Mouse (Mus musculus): ENCODE data around the gene Plin5. TPM values are rescaled to one million over a fixed set of nuclear protein-coding genes. Genes with fewer than 3 reads are reported as not detected.

Plin5 gene
- polyA plus RNA-seq (2015; fragmentation: Nextera tagmentation; extraction: Ambion mirVana): 5.2 and 9.7 TPM in 2 replicates

DNA sequence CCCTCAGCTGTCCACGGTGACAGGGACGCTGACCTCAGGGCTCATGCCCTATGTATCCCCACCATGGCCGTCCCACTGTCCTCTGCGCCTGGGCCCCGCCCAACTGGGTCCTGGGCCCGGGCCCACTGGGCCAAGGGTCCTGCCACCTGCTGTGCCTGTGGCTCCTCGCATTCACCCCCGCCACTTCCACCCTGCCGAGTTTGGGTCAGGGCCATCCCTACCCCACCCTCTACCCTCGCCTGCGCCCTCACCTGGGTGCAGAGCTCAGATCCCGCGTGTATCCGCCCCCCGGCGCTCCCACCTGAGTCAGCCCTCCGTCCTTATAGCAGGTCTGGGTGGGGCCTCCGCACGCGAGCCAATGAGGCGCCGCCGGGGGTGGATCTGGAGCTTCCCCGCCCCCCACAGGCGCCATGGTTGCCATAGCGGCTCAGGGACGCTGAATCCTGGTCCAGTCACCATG, at the start of gene Plin5:
Gene Plin5, minus strand, starts transcription at position 346 of the 460 bp plus-strand sequence.
- Histone ChIP-seq H3K27ac (ENCODE audit: low read length) (no peak within 1 kb of the TSS), H3K27me3 (ENCODE audit: control insufficient read depth, insufficient read depth, low read depth, low read length) (peaks cover 33% of the 10 kb centered on the region), H3K4me1 (ENCODE audit: control insufficient read depth, low read depth, low read length) (peaks cover 9% of the 10 kb centered on the region), H3K4me2 (ENCODE audit: low read depth, low read length) (peak within 1 kb of the TSS; percentile 60), H3K9me3 (replicated peaks; ENCODE audit: control insufficient read depth, low read length) (no peaks in the 10 kb centered on the region), H3K9ac (ENCODE audit: low read depth, low read length) (peak within 1 kb of the TSS; percentile 35; the same call in 1 of the 2 replicates), H3K36me3 (ENCODE audit: control insufficient read depth, insufficient read depth) (no peaks in the 10 kb centered on the region), H3K4me3 (ENCODE audit: low read depth, low read length) (peak within 1 kb of the TSS; percentile 50)
- 3% methylated on average over 27 of the region's 27 CpGs for WGBS (ENCODE audit: insufficient replicate concordance)
- ATAC-seq (ENCODE audit: low read depth): peak; percentile 72

DNA sequence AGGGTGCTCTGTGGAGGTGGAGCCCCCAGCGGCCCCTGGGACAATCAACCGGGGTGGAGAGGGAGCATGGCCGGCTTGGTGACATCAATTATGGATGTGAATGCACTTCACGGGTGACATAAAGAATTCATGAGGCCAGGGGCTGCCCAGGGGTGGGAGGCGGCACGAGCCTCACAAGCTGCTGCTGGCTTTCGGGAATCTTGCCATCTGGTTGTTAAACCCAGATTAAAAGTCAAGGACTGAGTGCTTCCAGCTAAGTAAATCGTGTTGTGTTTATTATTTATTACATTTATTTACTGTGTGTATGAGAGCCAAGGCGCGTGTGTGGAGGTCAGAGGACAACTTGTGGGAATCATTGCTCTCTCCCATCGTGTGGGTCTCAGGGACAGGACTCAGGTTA, 48.3 kb upstream of the Plin5 start:
- Histone ChIP-seq H3K9ac (ENCODE audit: low read depth, low read length) (no peak overlapping the region), H3K4me3 (ENCODE audit: low read depth, low read length) (no peak overlapping the region)
- no peak for ATAC-seq (ENCODE audit: low read depth)

DNA sequence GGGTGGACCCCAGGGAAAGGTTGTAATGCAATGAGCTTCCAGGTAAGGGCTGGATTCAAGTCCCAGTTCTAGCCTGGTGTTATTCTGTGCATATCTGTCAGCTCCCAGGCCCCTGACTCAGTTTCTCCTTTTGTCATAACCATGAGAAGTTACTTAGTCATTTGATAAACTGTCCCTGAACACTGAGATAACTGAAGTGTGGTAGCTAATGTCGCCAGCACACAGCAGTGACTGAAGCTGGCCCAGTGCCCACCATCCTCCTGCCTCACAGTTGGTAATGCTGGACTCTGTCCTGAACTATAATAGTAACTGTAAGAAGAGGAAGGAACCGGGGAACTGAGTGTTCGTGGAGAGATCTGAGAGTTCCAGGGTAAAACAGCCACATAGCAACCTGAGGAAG, 47.1 kb upstream of the Plin5 start:
- H3K9me3 ChIP-seq (replicated peaks; ENCODE audit: control insufficient read depth, low read length): no peaks in the 10 kb centered on the region
- no peaks in the 10 kb centered on the region for H3K27me3 ChIP-seq (ENCODE audit: control insufficient read depth, insufficient read depth, low read depth, low read length)
- H3K4me2 ChIP-seq (ENCODE audit: low read depth, low read length): no peak overlapping the region
- no peak overlapping the region for H3K27ac ChIP-seq (ENCODE audit: low read length)
- H3K4me3 ChIP-seq (ENCODE audit: low read depth, low read length): no peak overlapping the region
- H3K4me1 ChIP-seq (ENCODE audit: control insufficient read depth, low read depth, low read length): peaks cover 17% of the 10 kb centered on the region
- WGBS (ENCODE audit: insufficient replicate concordance): 35% methylated on average over 3 of the region's 3 CpGs
- ATAC-seq (ENCODE audit: low read depth): no peak
- H3K36me3 ChIP-seq (ENCODE audit: control insufficient read depth, insufficient read depth): no peaks in the 10 kb centered on the region
- no peak overlapping the region for H3K9ac ChIP-seq (ENCODE audit: low read depth, low read length)

More for the DNA sequence above, 48.3 kb upstream of the Plin5 start:
- Histone ChIP-seq H3K36me3 (ENCODE audit: control insufficient read depth, insufficient read depth) (no peaks in the 10 kb centered on the region), H3K4me1 (ENCODE audit: control insufficient read depth, low read depth, low read length) (peaks cover 25% of the 10 kb centered on the region), H3K27ac (ENCODE audit: low read length) (no peak overlapping the region), H3K9me3 (replicated peaks; ENCODE audit: control insufficient read depth, low read length) (no peaks in the 10 kb centered on the region), H3K4me2 (ENCODE audit: low read depth, low read length) (no peak overlapping the region), H3K27me3 (ENCODE audit: control insufficient read depth, insufficient read depth, low read depth, low read length) (no peaks in the 10 kb centered on the region)
- WGBS (ENCODE audit: insufficient replicate concordance): 63% methylated on average over 11 of the region's 11 CpGs

DNA sequence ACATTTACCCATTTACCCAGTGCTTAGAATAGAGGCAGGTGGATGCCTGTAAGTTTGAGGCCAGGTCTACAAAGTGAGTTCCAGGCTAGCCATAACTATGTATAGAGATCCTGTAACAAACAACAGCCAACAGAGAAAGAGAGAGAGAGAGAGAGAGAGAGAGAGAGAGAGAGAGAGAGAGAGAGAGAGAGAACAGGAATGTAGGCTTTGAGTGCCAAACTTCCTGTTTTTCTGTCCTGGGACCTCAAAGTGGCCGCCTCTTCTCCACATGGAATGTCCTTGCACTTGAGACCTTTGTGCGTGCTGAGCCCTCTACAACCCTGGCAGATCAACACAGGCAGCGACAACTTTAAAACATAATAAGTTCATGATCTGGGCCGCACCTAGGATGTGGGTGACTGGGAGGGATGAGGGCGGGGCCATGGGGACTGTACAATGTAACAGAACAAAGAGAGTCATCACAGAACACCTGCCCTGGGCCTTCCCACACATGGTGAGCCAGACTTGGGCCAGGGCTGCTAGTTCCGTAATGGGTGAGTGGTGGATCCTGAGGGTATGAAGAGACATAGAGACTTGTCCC, 46.2 kb upstream of the Plin5 start:
- no peak overlapping the region for H3K27ac ChIP-seq (ENCODE audit: low read length)
- no peaks in the 10 kb centered on the region for H3K9me3 ChIP-seq (replicated peaks; ENCODE audit: control insufficient read depth, low read length)
- peaks cover 17% of the 10 kb centered on the region for H3K4me1 ChIP-seq (ENCODE audit: control insufficient read depth, low read depth, low read length)
- ATAC-seq (ENCODE audit: low read depth): no peak
- H3K36me3 ChIP-seq (ENCODE audit: control insufficient read depth, insufficient read depth): no peaks in the 10 kb centered on the region
- no peak overlapping the region for H3K4me3 ChIP-seq (ENCODE audit: low read depth, low read length)
- H3K9ac ChIP-seq (ENCODE audit: low read depth, low read length): peak overlapping the region; percentile 18; the same call in 1 of the 2 replicates
- WGBS (ENCODE audit: insufficient replicate concordance): 58% methylated on average over 6 of the region's 6 CpGs
- H3K27me3 ChIP-seq (ENCODE audit: control insufficient read depth, insufficient read depth, low read depth, low read length): no peaks in the 10 kb centered on the region
- H3K4me2 ChIP-seq (ENCODE audit: low read depth, low read length): no peak overlapping the region

DNA sequence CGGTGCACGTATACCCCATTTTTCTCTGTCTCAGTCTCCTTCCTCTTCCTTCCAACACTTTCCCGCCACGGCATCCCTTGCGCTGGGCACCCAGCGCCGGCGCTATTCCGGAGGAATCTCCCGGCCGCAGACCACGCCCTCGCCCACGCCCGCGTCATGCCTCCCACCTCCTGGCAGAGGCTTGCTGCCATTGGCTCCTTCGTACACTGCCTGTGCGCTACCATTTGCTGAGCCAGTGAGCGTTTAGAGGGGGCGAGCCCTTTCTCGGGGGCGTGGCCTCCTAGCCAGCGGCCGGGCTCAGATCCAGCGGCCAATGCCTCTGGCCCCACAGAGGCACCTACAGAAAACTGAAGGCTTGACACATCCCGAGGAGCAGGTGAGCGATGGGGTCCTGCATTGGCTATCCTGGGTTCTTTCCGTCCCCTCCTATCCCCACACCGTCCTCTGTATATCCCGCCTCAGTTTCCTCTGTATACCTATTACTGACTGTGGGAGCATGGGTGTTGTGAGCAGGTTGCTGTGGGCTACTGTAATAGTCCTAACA, 44.9 kb upstream of the Plin5 start, which contains the start of gene Tnfaip8l1:
Gene Tnfaip8l1, plus strand, starts transcription at position 247 of the 544 bp plus-strand sequence.
- H3K36me3 ChIP-seq (ENCODE audit: control insufficient read depth, insufficient read depth): no peaks in the 10 kb centered on the region
- H3K27ac ChIP-seq (ENCODE audit: low read length): peak within 1 kb of the TSS; percentile 12; the same call in 1 of the 2 replicates
- H3K4me2 ChIP-seq (ENCODE audit: low read depth, low read length): peak within 1 kb of the TSS; percentile 79
- peaks cover 3% of the 10 kb centered on the region; the same call in 1 of the 2 replicates for H3K27me3 ChIP-seq (ENCODE audit: control insufficient read depth, insufficient read depth, low read depth, low read length)
- peak within 1 kb of the TSS; percentile 47 for H3K9ac ChIP-seq (ENCODE audit: low read depth, low read length)
- H3K4me1 ChIP-seq (ENCODE audit: control insufficient read depth, low read depth, low read length): peaks cover 17% of the 10 kb centered on the region
- peak; percentile 99 for ATAC-seq (ENCODE audit: low read depth)
- no peaks in the 10 kb centered on the region for H3K9me3 ChIP-seq (replicated peaks; ENCODE audit: control insufficient read depth, low read length)
- H3K4me3 ChIP-seq (ENCODE audit: low read depth, low read length): peak within 1 kb of the TSS; percentile 57
- WGBS (ENCODE audit: insufficient replicate concordance): 2% methylated on average over 30 of the region's 30 CpGs

DNA sequence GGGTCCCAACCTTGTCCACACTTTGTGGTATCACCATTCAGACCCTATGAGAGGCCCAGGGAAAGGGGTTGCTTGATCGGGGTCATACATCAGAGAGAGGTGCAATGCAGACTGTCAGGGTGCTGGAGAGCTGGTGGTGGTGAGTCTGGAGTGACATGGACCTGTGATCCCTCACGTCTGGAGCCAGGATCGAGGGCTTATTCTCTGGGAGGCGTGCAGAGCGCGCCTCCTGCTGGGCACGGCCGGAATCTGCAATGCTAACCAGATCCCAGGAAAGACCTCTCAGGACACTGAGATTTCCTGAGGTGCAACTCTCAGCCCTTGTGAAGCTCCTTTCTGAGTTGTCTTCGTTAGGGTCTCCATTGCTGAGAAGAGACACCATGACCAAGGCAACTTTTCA, 42.3 kb upstream of the Plin5 start:
- H3K4me3 ChIP-seq (ENCODE audit: low read depth, low read length): no peak overlapping the region
- H3K9ac ChIP-seq (ENCODE audit: low read depth, low read length): no peak overlapping the region
- ATAC-seq (ENCODE audit: low read depth): no peak
- no peak overlapping the region for H3K4me2 ChIP-seq (ENCODE audit: low read depth, low read length)
- peaks cover 17% of the 10 kb centered on the region for H3K4me1 ChIP-seq (ENCODE audit: control insufficient read depth, low read depth, low read length)
- no peak overlapping the region for H3K27ac ChIP-seq (ENCODE audit: low read length)
- H3K27me3 ChIP-seq (ENCODE audit: control insufficient read depth, insufficient read depth, low read depth, low read length): peaks cover 3% of the 10 kb centered on the region
- H3K9me3 ChIP-seq (replicated peaks; ENCODE audit: control insufficient read depth, low read length): no peaks in the 10 kb centered on the region
- no peaks in the 10 kb centered on the region for H3K36me3 ChIP-seq (ENCODE audit: control insufficient read depth, insufficient read depth)
- whole genome bisulfite sequencing (ENCODE audit: insufficient replicate concordance): under 1% methylated on average over 9 of the region's 9 CpGs

DNA sequence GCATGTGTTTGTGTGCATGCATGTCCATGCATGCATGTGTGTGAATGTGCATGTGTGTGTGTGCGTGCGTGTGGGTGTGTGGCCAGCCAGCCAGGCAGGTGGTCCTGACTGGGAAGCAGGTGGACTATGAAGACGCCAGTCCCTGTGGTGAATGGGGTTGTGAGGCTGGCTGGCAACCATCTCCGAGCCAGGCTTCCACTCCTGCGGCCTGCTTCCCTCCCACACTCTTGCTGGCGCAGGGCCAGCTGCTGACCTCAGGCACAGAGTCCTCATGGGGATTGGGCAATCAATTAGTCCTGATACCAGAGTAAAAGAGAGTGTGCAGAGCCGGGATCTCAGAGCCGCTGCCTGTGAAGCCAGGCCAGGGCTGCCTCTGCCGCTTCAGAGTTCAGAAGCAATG, 36.2 kb upstream of the Plin5 start:
- Histone ChIP-seq H3K4me2 (ENCODE audit: low read depth, low read length) (no peak overlapping the region), H3K27ac (ENCODE audit: low read length) (no peak overlapping the region), H3K9ac (ENCODE audit: low read depth, low read length) (no peak overlapping the region), H3K4me3 (ENCODE audit: low read depth, low read length) (no peak overlapping the region), H3K36me3 (ENCODE audit: control insufficient read depth, insufficient read depth) (no peaks in the 10 kb centered on the region), H3K27me3 (ENCODE audit: control insufficient read depth, insufficient read depth, low read depth, low read length) (peaks cover 17% of the 10 kb centered on the region), H3K9me3 (replicated peaks; ENCODE audit: control insufficient read depth, low read length) (no peaks in the 10 kb centered on the region), H3K4me1 (ENCODE audit: control insufficient read depth, low read depth, low read length) (peaks cover 6% of the 10 kb centered on the region)
- peak; percentile 76 for ATAC-seq (ENCODE audit: low read depth)
- 35% methylated on average over 9 of the region's 9 CpGs for WGBS (ENCODE audit: insufficient replicate concordance)

DNA sequence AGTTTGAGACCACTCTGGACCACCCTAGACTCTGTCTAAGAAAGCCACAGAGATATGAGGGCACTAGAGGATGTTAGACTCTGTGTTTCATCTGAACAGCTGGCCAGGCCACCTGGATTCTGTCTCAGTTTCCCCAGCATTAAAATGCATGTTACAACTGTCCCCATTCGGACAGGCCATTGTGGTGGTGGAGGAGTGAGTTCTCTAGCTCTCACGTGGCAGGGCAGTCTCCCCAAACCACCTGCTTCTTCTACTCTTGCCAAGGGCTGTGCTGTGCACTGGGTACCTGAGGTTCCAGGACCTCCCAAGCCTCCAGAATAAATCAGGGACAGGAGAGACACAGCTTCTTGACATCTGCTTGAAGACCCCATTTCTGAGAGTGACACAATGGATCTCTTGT, 32.5 kb upstream of the Plin5 start:
- ATAC-seq (ENCODE audit: low read depth): no peak
- no peak overlapping the region for H3K27ac ChIP-seq (ENCODE audit: low read length)
- no peak overlapping the region for H3K4me2 ChIP-seq (ENCODE audit: low read depth, low read length)
- H3K27me3 ChIP-seq (ENCODE audit: control insufficient read depth, insufficient read depth, low read depth, low read length): peaks cover 32% of the 10 kb centered on the region
- H3K9me3 ChIP-seq (replicated peaks; ENCODE audit: control insufficient read depth, low read length): no peaks in the 10 kb centered on the region
- WGBS (ENCODE audit: insufficient replicate concordance): 20% methylated on average over 2 of the region's 2 CpGs
- no peak overlapping the region for H3K4me3 ChIP-seq (ENCODE audit: low read depth, low read length)
- peaks cover 6% of the 10 kb centered on the region for H3K4me1 ChIP-seq (ENCODE audit: control insufficient read depth, low read depth, low read length)
- H3K36me3 ChIP-seq (ENCODE audit: control insufficient read depth, insufficient read depth): no peaks in the 10 kb centered on the region
- H3K9ac ChIP-seq (ENCODE audit: low read depth, low read length): no peak overlapping the region

Measured in liver, embryonic 16.5 days (tissue).